Mouse (Mus musculus): ENCODE results near the gene Dnajc9.

The Dnajc9 gene

DNA sequence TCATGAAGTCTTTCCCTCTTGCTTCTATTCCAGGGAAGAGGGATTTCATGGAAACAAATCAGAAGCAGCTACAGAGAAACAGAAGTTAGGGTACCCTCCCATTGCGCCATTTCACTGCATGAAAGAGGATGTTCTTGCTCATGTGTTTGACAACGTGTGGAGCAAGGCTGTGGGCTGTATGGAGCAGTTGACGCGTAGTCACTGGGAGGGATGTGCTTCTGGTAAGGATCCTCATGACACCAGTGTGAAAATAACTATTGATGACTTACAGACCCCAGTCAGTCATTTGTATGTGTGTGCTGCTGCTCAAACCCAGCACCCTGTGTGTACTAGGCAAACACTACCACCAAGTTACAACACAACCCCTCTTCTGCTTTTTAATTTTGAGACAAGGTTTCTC lies 25.5 kb downstream of the Dnajc9 start:
- no peak for DNase-seq (ENCODE audit: low spot score in 2 of 2)

DNA sequence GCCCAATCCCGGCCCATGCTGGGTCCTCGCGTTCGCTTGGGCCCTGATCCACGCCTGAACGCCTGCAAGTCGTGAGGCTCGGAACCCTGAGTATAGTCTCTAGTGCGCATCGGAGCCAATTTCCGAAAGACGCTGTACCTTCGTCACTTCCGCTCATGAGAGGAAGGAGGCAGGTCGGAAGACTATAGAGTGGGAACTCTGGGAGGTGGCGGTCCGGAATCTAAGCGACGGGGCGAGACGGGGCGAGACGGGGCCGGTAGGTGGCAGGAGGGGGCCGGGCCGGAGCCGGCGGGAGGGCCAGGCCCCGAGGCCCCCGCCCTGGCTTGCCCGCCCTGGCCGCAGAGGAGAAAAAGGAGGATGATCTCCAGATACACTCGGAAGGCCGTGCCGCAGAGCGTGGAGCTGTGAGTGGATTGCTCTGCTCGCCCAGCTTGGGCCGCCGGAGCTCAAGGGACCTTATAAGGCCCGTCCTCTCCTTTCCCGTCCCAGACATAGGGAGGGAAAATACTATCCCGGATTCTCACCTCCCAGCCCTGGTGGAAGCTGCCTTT lies 40.6 kb downstream of the Dnajc9 start, which contains the start of the genes Ecd and Fam149b:
Ecd (minus strand) TSS at position 131 of the 551 bp plus-strand sequence.
Fam149b (plus strand) TSS at position 172 of the 551 bp plus-strand sequence.
- peak; percentile 75 to 95 for DNase-seq (ENCODE audit: low spot score in 2 of 2)

DNA sequence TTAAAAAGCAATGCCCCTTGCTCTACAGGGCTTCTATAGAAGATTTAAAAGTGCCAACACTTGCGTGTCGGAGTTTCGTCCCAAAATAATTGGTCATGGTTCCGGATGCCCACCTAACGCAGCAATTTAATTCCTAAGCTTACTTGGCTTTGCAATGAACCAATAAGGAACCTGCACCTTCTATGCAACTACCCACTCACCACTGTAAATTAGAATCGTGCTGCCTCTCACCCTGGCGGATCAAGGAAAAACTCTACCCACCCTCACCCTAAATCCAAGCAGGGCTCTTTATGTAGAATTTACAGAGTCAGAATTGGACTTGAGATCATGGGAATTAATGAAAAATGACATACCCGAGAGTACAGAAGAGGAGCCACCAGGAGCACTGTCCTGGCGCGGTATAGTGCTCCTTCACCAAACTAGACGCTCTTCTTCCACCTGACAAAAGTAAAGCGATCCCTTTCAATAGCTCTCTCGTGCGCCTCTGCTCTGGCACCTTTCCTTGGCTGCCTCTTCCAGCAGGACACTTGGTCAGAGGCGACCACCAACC lies 41.2 kb downstream of the Dnajc9 start:
- DNase-seq (ENCODE audit: low spot score in 2 of 2) = no peak

DNA sequence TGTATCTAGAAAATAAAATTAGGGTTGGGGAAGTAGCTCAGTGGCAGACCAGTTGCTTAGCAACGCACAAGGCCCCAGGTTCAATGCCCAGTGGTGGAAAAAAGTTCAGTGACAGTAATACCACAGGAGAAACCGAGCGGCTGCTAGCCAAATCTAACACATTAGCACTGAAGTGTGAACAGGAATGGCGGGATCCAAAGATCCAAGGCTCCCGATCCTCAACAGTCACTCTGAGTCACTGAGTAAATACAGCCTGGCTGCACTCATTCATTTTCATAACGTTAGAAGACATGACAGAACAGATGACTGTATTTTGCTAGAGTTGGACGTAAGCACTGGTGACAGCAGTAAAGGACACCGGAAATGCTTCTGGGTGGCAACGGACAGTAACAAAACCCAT lies 42.8 kb downstream of the Dnajc9 start:
- DNase-seq (ENCODE audit: low spot score in 2 of 2) = no peak

DNA sequence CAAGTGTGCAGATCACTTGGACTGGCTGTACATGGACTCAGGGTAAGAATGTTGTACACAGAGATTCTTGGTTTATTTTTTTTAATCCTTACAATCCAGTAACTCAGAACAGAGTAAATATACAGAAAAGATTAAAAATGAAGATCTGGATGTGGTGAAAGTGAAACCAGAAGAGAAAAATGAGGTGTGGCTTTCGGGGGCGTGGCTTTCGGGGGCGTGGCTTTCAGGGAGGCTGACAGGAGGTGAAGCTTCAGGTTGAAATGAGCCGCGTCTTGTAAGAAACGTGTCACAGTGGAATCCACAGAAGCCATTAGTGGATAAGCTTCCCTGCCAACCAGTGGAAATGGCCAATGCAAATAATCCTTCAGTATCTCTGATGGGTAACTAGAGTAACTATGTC lies 47.8 kb downstream of the Dnajc9 start:
- DNase-seq (ENCODE audit: low spot score in 2 of 2) = no peak

DNA sequence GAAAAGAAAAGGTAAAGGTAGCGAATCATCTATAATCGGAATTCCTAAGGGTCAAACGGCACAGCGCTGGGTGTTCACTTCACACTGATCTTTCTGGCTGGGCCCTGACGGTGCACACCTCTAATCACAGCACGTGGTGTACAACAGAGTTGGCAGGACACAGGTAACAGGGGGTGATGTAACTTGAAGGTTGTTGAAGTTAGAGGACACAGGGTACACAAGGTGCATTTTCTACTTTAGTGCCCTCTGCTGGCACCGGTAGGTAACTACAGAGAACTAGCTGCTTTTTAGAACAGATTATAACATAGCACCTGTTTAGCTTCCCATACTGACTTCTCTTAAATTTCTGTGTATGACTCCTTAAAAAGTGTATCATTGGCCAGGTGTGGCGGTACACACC lies 48.6 kb downstream of the Dnajc9 start:
- DNase-seq (ENCODE audit: low spot score in 2 of 2) = no peak

DNA sequence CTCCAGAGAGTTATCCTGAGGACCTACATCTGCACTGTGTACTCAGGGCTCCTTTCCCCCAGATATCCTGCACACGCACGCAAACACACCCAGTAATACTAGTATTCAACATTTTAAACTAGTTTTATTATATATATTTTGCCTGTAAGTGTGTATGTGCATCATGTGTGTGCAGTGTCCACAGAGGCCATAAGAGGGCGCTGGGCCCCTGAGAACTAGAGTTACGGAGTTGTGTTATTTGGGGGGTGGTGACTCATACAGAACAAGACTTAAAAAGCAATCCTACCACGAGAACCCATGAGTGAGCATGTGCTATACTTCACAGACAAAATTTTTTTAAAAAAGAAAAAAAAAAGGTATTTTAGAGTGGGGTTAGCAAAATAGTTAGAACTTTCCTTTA lies 49.3 kb downstream of the Dnajc9 start:
- DNase-seq (ENCODE audit: low spot score in 2 of 2) = no peak

All from left cerebral cortex, adult 9 months (tissue).